Mouse (Mus musculus) liver, embryonic 13.5 days (tissue): ENCODE results near the gene Ly6g. TPM values are rescaled to one million over a fixed set of nuclear protein-coding genes. Genes with fewer than 3 reads are reported as not detected.
"Not testable (repeated sequence)": the region's sequence is repeated elsewhere in the genome, so short reads cannot be mapped to it uniquely, and the experiment has no call there.

Source experiments
- ATAC-seq: fragments of 200-750 bp; cut with Nextera tagmentation; 2 replicates; pipeline ENCODE4 v1.8.0; 2017; ENCODE audit warnings: low read depth, mild to moderate bottlenecking, moderate number of reproducible peaks, moderate library complexity
- DNase-seq: peaks from one replicate; pipeline ENCODE4 v3.0.0; 2022
- H3K27ac ChIP-seq: fragments of 300-500 bp; sonication (generic); 2 replicates; pipeline ENCODE4 v1.5.1; 2015; ENCODE audit warnings: moderate library complexity, mild to moderate bottlenecking, inconsistent platforms
- H3K27me3 ChIP-seq: fragments of 300-500 bp; sonication (generic); 2 replicates; pipeline ENCODE4 v1.6.1; 2015; ENCODE audit warnings: mild to moderate bottlenecking, inconsistent platforms
- H3K36me3 ChIP-seq: fragments of 300-500 bp; sonication (generic); 2 replicates; pipeline ENCODE4 v1.6.1; 2015; ENCODE audit warnings: mild to moderate bottlenecking, inconsistent platforms
- H3K4me1 ChIP-seq: fragments of 300-500 bp; sonication (generic); replicated peaks from 2 replicates; pipeline ENCODE4 v1.6.1; 2015; ENCODE audit warnings: inconsistent platforms
- H3K4me2 ChIP-seq: fragments of 300-500 bp; sonication (generic); 2 replicates; pipeline ENCODE4 v1.6.1; 2015; ENCODE audit warnings: inconsistent platforms, mild to moderate bottlenecking, moderate library complexity
- H3K4me3 ChIP-seq: fragments of 300-500 bp; sonication (generic); replicated peaks from 2 replicates; pipeline ENCODE4 v1.5.1; 2015; ENCODE audit warnings: mild to moderate bottlenecking, inconsistent platforms
- H3K9ac ChIP-seq: fragments of 300-500 bp; sonication (generic); 2 replicates; pipeline ENCODE4 v1.6.1; 2015; ENCODE audit warnings: mild to moderate bottlenecking, inconsistent platforms
- H3K9me3 ChIP-seq: fragments of 300-500 bp; sonication (generic); replicated peaks from 2 replicates; pipeline ENCODE4 v1.6.1; 2016; ENCODE audit warnings: inconsistent platforms
- WGBS: fragments of 180-500 bp; shearing (Covaris S2); methylation state at CpG from one replicate; pipeline ENCODE4 v1.1.7; 2015; ENCODE audit not compliant: insufficient replicate concordance; 5-methylcytosine and 5-hydroxymethylcytosine counted together
- polyA plus RNA-seq: library from polyadenylated mRNA; unstranded; fragments of >200 nt; fragmentation: Nextera tagmentation; extraction: Ambion mirVana; gene quantifications from 2 replicates; pipeline ENCODE4 v1.2.1, GENCODE M21; 2015

The Ly6g gene
- polyA plus RNA-seq, 1 experiment from 2014 or later = 0.22 TPM

DNA sequence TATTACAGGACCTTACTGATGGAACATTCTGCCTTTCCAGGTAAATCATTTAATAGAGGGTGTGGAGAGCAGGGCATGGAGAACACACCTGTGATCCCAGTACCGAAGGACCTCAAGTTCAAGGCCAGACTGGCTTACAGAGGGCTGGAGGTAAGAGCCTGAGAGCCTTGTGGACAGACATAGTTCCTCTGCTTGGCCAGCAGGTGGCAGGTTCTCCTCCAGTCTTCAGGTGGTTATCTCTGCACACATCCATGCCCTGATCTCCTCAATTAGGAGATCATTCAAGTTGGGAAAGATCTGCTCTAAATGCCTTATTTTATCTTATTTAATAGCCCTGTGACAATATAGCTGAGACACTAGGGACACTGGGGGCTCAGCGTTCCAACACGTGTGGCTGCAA lies 11.3 kb upstream of the Ly6g start:
- Histone ChIP-seq H3K4me2 (no peak overlapping the region), H3K9me3 (no peaks in the 10 kb centered on the region), H3K27ac (no peak overlapping the region), H3K36me3 (no peaks in the 10 kb centered on the region), H3K4me3 (no peak overlapping the region), H3K27me3 (no peaks in the 10 kb centered on the region), H3K4me1 (no peaks in the 10 kb centered on the region), H3K9ac (no peak overlapping the region)
- WGBS = 44% methylated on average over 3 of the region's 3 CpGs
- ATAC-seq = no peak
- DNase-seq = no peak

DNA sequence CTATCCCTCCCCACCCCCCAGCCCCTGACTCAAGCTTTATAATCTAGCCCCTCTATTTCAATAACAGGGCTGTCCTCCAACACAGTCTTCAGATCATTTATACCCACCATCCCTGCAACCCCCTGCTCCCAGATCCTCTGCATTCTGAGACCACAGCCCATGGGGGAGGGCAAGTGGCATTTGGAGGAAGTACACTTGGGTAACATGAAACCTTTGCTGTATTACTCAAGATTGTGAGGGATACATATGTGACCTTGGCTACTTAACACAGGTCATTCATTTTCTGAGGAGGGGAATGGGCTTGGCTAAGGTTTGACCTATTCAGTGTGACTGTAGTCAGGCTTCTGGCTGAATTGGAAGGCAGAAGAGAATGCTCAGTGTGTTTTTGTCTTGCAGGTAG lies 2.0 kb upstream of the Ly6g start:
- DNase-seq (no peak), ATAC-seq (no peak)
- Histone ChIP-seq H3K27me3 (no peaks in the 10 kb centered on the region), H3K27ac (no peak overlapping the region), H3K9me3 (no peaks in the 10 kb centered on the region), H3K9ac (no peak overlapping the region), H3K4me3 (no peak overlapping the region), H3K4me2 (no peak overlapping the region), H3K4me1 (no peaks in the 10 kb centered on the region), H3K36me3 (no peaks in the 10 kb centered on the region)

DNA sequence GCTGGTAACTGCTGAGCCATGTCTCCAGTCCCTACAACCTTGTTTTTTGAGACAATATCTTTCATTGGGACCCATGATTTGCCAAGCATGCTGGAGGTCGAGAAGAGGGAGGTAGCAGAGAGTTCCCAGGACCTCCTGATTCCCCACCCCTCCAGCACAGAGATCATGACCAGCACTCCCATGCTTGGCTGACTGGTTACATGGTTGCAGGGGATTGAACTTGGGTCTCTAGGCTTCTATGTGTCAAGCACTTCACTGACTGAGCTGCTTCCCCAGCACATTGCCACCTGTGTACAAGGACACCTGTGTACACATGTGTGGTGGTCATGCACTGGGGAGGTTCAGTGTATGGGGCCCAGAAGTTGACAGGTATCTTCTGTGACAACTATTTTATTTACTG lies 2.6 kb downstream of the Ly6g start:
- H3K27ac ChIP-seq = no peak overlapping the region
- H3K36me3 ChIP-seq = no peaks in the 10 kb centered on the region
- no peak overlapping the region for H3K4me3 ChIP-seq
- DNase-seq (no peak), ATAC-seq (no peak)
- 14% methylated on average over 1 of the region's 1 CpGs for WGBS
- no peaks in the 10 kb centered on the region for H3K9me3 ChIP-seq
- no peak overlapping the region for H3K4me2 ChIP-seq
- no peaks in the 10 kb centered on the region for H3K27me3 ChIP-seq
- H3K4me1 ChIP-seq = no peaks in the 10 kb centered on the region
- no peak overlapping the region for H3K9ac ChIP-seq

DNA sequence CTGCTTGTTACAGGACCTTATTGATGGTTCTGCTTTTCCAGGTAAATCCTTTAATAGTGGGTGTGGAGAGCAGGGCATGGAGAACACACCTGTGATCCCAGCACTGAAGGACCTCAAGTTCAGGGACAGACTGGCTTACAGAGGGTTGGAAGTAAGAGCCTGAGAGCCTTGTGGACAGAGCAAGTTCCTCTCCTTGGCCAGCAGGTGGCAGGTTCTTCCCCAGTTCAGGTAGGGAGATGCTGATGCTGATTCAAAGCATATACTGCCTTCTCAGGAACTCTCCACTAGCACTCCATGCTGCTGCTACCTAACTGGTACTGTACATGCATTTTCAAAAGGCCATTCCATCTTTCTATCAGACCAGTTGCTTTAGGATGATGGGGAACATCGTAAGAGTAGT lies 20.5 kb downstream of the Ly6g start:
- WGBS = 38% methylated on average over 1 of the region's 1 CpGs
- H3K9me3 ChIP-seq = no peaks in the 10 kb centered on the region
- no peak for ATAC-seq
- DNase-seq = no peak
- H3K4me1 ChIP-seq = no peaks in the 10 kb centered on the region
- H3K27me3 ChIP-seq = no peaks in the 10 kb centered on the region
- H3K36me3 ChIP-seq = no peaks in the 10 kb centered on the region
- no peak overlapping the region for H3K4me3 ChIP-seq
- no peak overlapping the region for H3K4me2 ChIP-seq
- H3K27ac ChIP-seq = no peak overlapping the region
- no peak overlapping the region for H3K9ac ChIP-seq

DNA sequence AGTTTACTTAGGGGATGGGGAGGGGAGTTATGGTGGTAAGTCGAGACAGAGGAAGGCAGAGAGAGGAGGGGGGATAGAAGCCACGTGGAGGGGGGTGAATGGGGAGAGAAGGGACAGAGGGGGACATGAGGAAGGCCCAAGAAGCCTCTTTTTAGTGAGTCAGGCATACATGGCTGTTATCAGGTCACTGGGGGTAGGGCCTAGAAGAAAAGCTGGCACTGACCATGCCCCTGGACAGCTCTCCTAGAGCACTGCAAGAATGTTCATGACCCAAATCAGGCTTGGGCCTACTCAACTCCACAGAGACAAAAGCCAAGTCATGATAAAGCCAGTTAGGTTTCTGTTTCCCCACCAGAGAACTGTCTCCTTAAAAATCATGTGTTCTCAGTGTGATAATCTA lies 31.3 kb downstream of the Ly6g start:
- DNase-seq = no peak
- H3K27me3 ChIP-seq = no peaks in the 10 kb centered on the region
- no peak for ATAC-seq
- H3K9me3 ChIP-seq = no peaks in the 10 kb centered on the region
- no peak overlapping the region for H3K4me3 ChIP-seq
- H3K36me3 ChIP-seq = no peaks in the 10 kb centered on the region
- no peak overlapping the region for H3K9ac ChIP-seq
- no peak overlapping the region for H3K4me2 ChIP-seq
- H3K27ac ChIP-seq = no peak overlapping the region
- WGBS = 20% methylated on average over 2 of the region's 2 CpGs
- H3K4me1 ChIP-seq = no peaks in the 10 kb centered on the region

DNA sequence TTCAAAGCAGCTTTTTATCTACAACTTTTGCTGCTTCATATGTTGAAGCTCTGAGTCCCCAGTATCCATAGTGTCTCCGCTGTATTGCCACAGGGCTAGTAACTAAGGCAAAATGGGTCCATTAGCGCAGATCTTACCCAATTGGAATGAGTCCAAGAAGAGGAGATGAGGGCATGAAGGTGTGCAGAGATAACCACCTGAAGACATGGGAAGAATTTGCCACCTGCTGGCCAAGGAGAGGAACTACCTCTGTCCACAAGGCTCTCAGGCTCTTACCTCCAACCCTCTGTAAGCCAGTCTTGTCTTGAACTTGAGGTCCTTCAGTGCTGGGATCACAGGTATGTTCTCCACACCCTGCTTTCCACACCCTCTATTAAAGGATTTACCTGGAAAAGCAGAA lies 34.1 kb downstream of the Ly6g start:
- H3K4me3 ChIP-seq = no peak overlapping the region
- 41% methylated on average over 2 of the region's 2 CpGs for WGBS
- H3K9ac ChIP-seq = no peak overlapping the region
- H3K9me3 ChIP-seq = no peaks in the 10 kb centered on the region
- H3K36me3 ChIP-seq = no peaks in the 10 kb centered on the region
- DNase-seq (no peak), ATAC-seq (no peak)
- no peak overlapping the region for H3K4me2 ChIP-seq
- no peaks in the 10 kb centered on the region for H3K27me3 ChIP-seq
- H3K4me1 ChIP-seq = no peaks in the 10 kb centered on the region
- H3K27ac ChIP-seq = no peak overlapping the region

DNA sequence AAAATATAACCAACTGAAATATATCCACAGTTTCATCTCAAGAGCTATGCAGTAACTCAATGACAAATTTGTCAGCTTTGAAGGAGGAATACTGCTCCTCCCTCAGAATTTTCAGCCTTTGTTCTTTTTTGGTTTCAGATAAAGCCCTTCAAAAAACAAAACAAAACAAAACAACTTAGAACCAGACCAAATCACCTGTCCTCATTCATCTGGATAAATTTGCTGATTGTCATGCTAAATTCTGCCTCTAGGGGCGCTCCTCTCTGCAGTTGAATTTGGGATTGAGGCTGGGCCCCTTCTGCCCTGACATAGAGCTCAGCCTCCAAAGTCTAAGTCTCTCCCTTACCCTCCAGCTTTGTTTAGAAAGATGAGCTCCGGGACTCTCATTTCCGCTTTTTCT lies 35.5 kb downstream of the Ly6g start:
- not testable (repeated sequence) for H3K27ac ChIP-seq, DNase-seq

More for the DNA sequence above, 35.5 kb downstream of the Ly6g start:
- WGBS = 42% methylated on average over 2 of the region's 3 CpGs
- not testable (repeated sequence) for H3K36me3 ChIP-seq, H3K9me3 ChIP-seq, H3K27me3 ChIP-seq, H3K9ac ChIP-seq, ATAC-seq, H3K4me1 ChIP-seq, H3K4me2 ChIP-seq, H3K4me3 ChIP-seq

Other genes starting within 250 kb of the Ly6g start
- not detected in 2 replicates for gene Ly6i, start 171.8 kb upstream of the Ly6g start, polyA plus RNA-seq
- 2.9 and 3.3 TPM in 2 replicates for gene Ly6a, start 157.2 kb upstream of the Ly6g start, polyA plus RNA-seq
- gene Ly6c1, start 106.4 kb upstream of the Ly6g start, polyA plus RNA-seq = 0.48 and 0.60 TPM in 2 replicates
- 8.9 and 10.4 TPM in 2 replicates for gene Ly6c2, start 43.3 kb upstream of the Ly6g start, polyA plus RNA-seq
- 1.4 and 1.5 TPM in 2 replicates for gene BC025446, start 61.1 kb downstream of the Ly6g start, polyA plus RNA-seq
- not detected in 2 replicates for gene Ly6f, start 113.2 kb downstream of the Ly6g start, polyA plus RNA-seq